Mouse (Mus musculus) CD4-positive helper T cell, adult 2 months (primary cell): ENCODE measurements at regions not wholly inside any gene's neighbourhood (a gene's known extent, or its start where the extent isn't known, plus 50 kb on each side); places are given as distances from the start of the nearest gene placed in this dataset.

Source experiments
- DNase-seq: peaks from one replicate; pipeline ENCODE4 v3.0.0-alpha.2; 2012; ENCODE audit warnings: low read depth, missing footprints, low spot score

DNA sequence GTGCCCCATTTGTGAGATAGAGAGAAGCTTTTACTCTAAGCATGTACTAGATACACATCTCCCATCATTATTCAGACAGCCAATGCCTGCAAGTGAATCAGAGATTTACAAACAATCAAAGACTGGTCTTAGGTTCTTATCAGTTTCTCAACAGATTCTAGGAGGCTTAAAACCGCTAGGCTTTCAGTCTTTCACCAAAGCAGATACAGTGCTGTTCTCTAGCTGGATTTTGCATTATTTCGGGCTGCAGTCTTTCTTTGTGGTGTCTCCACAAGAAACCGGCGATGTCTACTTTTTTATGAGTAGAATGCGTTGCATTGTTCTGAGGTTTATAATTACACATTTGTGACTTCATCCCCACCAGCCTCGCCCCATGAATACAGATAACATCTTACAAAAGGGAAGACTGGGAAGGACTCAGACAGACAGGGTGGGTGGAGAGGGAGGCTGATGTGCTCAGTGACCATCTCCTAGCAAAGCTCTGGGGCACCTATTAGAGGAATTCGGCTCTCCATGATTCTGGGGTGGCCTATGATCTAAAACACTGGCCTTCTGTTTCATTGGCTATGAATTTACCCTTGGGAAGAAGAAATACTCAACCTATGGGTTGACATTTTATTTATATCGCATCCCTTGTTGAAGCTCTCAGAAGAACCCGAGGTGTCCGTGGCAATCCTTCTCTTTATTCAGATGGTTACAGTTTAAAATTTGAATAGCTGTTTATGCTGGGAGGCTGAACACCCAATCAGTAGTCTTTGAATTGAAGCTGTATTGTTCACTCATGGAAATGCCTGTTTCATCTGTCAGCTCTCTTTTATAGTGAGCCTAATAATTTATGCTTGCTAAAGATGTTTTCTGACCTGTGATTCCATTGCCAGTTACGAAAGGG is 343.8 kb downstream of the Tmem161b start:
- DNase-seq: no peak

DNA sequence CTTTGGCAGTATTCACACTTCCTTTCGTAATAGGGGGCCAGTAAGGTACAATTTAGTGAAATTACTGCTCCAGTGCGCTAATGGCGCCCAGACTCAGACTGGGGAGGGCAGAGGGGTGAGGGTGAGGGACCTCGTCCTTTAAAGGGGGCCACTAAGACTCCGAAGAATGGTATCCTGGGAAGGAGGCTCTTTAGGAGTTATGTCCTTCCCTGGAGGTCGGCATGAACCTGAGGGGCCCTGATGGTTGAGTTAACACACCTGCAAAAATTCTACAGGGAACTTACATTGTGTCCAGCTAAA is 344.4 kb downstream of the Tmem161b start:
- DNase-seq: no peak

DNA sequence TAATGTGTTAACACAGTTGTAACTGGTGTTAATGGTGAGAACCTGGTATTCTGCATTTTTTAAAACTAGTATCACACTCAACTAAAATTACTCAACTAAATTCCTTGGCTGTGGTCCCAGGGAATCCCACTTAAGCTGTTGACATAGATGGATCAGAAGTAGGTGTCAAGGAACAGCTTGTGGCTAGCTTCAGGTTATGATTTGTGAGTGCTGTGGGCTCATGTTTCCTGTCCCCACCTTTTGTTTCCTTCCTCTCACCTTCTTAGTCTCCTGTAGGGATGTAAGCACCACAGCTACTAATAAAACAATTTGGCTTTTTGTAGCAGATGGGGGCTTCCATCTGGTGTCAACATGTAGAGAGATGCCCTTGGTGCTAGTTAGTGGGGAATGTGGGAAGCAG is 347.3 kb downstream of the Tmem161b start:
- DNase-seq: no peak

DNA sequence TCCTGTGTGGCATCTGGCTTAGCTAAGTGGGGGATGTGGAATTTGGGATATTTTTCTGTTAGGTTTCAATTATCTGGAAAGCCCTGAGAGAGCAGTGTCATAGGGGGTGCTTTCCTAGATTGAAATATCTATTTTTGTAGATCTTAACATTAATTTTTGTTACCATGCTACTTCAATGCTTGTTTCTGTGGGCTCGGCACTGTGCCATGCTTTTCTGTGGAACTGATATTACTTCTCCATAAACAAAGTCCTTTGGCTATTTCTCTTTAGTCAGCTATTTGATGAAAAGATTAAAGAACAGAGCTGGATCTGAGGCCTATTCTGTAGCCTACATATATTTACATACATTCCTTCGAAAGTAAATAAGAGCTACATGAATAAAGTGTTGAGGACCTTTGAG is 348.1 kb downstream of the Tmem161b start:
- no peak for DNase-seq

DNA sequence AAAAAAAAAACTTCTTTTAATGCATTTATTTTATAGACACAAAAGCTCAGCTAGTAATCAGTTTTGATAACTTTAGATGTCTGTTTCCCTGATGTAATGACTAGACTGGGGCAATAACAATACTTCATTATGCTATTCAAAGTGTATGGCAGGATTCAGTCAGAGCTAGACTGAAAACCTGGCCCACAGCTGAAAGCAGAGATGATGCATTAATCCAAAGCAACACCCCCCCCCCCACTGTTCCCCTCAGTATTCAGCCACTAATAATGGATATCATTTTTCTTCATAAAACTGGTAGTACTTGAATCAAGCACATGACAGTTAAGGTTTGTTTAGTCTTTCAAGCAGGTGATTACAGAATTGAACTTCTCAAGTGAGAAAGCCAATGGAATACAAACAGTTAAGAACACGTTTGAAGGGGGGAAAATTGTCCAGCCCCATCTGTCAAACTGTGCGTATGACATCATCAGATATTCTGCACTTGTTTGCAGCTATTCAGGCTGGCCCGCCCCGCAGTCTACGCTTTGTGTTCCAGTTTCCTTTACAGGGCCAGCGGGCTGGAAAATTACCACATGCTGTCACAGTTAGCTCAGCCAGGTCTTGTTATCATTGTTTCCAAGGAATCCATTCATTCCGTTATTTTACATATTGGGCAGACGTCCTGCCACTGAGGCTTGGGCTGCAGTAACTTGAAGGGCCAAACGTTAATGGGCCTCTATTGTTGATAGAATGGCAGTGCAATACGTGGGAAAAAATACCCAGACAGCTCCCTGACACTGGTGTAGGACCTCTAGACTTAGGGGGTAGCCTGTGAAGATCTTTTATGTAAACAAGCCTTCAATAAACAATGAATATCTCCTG is 349.1 kb downstream of the Tmem161b start:
- DNase-seq: no peak

DNA sequence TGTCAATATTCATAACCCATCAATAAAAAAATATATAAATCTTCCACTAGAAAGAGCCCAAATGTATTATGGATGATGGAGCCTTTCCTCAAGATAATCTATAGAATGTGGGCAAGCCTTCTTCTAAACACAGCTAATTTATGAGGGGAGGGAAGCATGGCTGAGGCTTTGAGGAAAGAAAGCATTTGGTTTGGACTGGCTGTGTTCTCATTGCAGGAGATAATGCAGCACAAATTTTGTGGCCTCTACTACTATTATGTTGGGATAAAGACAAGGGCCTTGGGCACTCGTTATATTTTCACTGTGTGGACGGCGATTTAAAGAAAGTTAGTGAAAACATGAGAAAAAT is 349.7 kb downstream of the Tmem161b start:
- DNase-seq: no peak

DNA sequence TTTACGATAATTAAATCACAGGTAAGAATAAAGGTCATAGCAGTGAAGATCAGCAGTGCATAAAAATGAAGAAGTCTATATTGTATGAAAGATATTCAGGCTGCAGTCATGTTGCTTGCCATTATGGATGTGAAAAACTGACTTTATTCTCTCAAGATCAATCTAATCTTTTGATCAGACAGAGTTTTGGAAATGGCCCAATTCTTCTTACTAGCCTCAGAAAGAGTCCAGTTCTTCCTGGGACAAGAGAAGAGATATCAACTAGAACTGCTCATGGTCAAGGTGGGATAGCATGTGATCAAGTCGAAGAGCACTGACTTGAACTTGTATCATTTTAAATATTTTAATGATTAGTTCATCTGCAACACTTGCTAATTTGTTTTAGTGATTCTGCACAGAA is 350.1 kb downstream of the Tmem161b start:
- DNase-seq: no peak

DNA sequence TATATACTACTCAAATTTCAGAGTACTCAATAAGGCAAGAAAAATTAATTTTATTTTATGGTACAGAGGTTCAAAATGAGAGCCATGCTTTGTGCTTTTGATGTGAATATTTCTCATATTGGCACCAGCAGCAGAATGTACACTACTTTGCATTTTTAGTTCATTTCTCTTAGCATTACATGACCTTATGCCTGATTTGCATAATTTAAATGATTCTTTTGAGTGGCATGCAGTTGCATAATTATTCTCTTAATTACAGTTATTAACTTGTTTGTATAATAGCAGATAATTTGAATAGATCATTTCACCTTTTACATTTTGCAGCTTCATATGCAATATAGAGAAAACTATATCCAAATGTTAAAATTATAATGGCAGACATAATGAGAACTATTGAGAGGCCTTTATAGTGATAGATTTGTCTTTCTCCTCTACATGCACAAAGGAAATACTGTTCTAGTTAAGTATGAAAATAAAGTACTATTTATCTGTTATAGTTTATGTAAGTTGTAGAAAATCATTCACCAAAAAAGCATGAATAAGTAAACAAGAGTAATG is 374.6 kb downstream of the Tmem161b start:
- no peak for DNase-seq

DNA sequence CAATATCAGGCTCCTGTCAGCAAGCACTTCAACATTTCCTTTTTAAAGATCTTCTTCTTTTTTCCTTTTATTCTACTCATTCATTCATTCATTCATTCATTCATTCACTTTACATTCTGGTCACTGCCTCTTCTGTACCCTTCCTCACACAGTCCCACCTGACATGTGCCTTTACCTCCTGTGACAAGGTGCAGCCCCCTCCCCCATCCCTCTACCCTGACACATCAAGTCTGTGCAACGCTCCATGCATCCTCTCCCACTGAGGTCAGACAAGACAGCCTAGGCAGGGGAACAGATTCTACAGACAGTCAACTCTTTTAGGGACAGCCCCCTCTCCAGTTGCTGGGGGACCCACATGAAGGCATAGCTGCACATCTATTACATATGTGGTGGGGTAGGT is 380.5 kb downstream of the Tmem161b start:
- DNase-seq: no peak

DNA sequence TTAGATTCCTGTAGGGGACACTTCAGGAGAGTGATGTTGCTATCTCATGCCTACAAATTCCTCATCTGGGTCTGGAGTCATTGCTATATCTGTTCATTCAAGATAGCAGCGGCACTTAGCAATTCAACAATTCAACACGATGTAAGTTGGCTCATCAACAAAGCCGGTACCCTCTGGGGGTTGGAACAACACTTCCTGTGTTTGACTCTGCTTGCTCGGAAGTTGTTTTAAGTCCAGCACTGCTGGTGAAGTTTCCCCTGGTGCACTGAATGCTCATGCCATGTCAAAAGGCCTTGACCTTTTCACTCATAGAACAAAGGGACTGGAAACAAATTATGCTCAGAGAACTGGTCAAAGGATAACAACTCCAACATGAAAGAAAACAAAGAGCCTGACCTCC is 390.4 kb downstream of the Tmem161b start:
- no peak for DNase-seq

DNA sequence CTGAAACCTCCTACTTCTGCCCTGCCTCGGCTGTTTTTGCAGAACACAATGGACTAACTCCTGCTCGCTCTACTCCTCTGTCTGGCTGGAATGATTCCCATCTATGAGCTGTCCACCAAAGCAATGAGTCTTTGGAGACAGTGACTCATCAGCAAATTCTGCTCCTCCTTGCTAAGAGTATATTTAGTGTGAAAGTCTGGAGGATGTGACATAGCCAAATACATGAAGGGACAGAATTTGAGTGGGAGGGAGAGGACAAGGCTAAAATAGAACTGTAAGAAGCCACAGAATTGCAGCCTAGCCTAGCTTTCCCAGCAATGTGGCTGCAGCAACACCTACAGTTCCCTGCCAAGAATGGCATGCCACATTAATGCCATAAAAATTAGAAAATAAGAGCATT is 390.9 kb downstream of the Tmem161b start:
- DNase-seq: no peak

DNA sequence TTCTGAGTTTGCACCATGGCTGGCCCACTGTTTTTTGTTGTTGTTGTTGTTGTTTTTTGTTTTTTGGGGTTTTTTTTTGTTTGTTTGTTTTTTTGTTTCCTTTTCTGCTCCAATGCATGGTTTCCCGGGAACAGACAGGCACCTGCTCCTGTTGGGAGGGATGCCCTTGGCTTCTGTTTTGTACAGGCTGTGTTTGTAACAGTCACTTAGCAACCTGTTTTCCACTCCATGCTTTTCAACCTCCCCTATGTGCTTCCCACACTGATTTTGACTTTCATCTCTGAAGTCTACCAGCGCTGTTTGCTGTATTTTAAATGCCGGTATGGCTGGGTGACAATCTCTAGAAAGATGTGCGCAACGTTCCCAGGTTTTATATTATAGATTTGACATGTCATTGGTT is 402.6 kb downstream of the Tmem161b start:
- no peak for DNase-seq

DNA sequence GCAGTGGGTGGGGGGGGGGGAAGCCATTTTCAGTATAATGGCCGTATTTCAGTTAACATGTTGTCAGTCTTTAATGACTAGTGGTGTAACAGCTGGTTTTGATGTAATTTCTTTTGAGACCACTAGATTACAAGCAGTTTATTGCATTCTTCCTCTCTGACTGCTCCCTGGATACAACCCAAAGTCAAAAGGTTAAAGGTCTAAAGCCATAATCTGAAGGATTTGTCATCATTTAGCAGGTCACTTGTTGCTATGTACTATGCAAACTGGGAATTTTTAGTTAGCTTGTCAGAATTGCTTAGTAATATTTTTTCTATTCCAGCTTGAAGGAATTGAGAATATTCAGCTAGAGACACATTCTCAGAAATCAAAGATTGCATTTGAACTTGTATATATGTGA is 403.4 kb downstream of the Tmem161b start:
- DNase-seq: no peak

DNA sequence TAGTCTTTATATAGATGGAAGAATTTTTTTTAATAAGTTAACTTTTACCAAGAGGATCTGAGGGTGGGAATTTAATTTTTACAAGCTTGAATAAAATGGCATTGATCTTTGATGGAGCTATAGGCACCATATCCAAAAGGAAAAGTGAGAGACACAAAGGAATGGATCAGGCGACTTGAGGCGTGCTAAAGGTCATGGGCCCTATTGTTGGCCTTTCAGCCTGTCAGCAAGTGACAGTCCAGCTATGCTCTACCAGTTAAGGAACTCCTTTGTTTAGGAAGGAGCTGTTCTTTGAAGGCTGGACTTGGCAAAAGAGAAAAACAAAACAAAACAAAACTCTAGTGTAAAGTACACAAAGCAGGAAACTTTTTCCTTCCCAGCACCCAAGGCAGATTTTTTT is 403.8 kb downstream of the Tmem161b start:
- no peak for DNase-seq

DNA sequence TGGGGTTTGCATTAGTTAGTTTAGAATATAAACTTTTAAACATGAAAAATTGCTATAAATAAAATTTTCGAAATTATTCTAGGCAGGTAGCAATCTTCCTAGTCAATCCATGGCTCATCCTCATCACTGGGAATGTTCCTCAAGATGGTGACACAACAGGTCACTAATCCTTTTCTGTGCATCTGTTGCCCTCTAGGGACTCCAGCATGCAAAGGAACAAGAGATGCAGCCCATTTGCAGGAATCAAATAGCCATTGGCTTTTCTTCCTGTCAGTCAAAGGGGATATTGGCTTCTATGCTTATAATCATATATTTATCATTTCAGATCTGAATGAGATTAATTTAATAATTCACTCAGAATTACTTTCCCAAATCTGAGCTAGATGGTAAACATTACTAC is 404.3 kb downstream of the Tmem161b start:
- DNase-seq: no peak

DNA sequence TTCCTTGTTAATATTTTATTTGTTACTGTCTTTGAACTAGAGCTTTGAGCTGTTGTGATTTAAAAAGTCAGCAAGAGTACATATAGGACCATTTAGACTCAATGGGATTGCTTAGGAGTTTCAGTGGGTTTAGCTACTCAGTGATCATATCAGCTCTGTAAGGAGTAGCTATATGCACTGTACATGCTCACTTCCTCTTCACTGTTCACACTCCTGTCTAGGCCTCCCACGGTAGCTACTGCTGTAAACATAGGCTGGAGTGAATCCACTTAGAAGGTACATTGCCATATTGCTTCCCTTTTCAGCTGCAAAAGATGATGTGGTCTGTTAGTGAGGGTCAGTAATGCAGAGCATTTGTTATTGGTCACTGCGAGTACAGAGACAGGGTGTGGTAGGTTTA is 408.6 kb downstream of the Tmem161b start:
- no peak for DNase-seq

DNA sequence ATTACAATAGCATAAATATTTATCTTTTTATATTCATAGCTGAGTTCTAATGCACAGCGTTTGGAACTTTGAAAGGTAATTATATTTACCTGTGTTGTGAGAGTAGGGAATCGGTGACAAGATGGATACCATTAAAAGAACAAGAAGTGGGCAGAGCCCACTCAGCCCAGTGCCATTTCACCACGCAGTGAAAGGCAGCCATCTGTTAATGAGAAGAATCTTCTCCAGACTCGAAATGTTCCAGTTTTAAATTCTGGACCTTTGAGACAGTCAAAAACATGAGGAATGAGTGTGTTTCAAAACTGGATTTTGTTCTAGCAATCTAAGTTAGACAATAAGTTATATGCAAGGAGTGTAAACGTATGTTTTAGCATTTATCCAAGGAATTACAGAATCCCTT is 410.4 kb downstream of the Tmem161b start:
- DNase-seq: no peak

DNA sequence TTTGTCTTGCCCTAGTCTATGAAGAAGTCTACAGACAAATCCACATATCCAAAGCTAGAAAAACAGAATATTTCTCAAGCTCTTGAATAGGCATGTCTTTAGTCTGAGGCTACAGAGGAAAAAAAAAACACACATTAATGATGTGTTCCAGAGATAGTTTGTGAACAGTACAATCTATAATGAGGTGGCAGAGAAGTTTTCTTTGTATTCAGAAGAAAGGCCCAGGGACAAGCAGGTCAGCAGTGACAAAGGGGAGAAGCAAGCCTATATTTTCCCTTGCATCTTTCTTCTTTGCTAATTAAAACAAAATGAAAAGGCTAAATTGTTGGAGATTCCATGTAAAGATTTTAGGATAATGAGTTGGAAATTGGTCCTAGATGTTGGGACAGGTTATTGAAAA is 414.7 kb downstream of the Tmem161b start:
- DNase-seq: no peak

DNA sequence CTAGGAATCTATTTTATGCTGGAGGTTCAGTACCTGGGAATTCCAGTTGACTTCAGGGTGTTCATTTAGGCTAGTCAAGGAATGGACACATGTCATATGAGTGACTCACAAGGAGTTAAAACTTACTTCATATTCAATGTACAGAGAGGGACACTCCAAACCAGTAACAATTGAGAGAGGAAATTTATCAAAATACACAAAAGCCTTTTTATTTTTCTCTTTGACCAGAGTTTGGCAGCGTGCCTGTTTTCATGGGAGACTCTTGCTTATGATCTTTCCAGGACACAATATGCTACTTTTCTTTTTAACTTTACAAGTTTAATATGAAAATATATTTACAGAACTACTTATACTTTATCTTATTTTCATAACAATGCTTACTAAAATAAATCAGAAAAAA is 415.5 kb downstream of the Tmem161b start:
- DNase-seq: no peak

DNA sequence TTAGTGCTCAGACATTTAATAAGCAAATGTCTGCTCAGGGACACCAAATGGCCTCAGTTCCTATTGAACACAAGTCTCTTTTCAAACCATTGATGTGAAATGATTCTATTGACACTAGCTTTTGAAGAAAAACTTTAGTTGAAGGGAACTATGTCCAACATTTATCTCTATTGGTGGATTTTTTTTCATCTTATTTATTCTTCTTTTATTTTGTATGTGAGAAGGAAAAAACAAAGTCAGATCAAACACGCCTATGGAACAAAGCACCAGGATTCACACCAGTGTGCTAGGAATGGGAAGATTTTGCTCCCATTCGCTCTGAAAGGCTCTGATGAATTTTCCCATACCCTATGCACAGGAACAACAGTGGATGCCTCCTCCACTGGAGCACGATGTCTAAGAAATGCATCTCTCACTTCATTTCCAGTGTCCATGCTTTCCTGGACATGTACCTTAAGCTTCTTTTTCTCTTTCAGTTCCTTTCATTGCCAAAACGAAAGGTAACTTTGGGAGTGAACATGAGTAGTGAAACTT is 416.4 kb downstream of the Tmem161b start:
- no peak for DNase-seq

DNA sequence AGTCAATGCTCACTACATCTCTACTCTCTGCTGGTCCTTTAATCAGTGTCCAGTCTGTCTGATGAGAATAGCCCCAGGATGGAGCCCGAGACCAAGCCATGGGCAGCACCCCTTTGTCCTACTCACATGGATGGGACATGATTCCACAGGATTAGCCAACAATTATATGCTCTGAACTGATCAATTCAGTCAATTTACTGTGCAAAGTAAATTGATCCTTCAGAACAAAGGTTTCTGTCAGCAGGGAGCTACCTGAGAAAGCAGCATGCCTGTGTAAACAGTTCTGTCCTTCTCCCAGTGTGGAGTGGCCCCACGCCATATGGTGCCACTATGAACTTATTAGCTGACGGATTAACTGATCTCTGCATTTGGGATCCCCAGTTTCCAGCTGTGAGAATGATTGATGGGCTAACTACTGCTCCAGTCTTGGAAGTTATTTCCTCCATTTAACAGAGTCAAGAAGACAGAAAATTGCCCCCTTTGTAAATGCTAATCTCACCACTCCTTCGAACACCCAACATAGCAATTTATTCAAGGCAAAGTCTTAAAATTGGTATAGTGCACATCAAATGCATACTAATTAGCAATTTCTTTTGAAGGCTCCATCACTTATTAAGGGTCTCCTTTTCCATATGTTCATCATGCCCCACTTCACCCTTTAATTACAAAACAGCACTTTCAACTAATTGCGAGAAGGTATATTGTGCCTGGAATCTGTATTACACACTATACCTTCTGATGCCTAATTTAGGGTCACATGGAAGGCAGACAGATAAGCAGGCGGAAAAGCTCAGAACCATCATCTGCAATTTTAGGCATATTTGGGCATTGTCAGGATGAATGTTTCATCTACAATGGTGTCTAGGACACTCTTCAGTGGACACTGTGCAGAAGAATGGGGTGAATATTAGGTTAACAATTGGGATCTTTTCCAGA is 417.3 kb downstream of the Tmem161b start:
- no peak for DNase-seq

DNA sequence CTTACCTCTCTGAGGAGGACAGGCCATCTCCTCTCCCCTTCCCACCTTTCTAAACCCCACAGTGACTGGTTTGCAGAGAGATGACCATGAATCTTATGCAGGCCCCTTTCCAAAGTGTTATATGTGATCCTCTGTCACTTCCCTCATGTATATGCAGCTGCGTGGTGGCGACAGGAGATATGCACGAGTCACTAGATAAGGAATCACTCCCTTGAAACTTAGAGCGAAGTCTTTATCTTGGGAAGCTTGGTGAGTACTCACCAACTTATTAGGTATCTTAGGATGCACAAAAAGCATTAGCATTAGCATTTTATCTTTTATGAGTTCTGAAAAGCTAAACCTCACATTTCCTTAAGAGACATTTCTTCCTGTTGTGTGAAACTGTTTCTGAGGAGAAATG is 421.9 kb downstream of the Tmem161b start:
- no peak for DNase-seq
